Mouse (Mus musculus): Measurements from ENCODE around the gene Ormdl1. TPM values are rescaled to one million over a fixed set of nuclear protein-coding genes. Genes with fewer than 3 reads are reported as not detected.
"Not testable (repeated sequence)": the region's sequence is repeated elsewhere in the genome, so short reads cannot be mapped to it uniquely, and the experiment has no call there.

Ormdl1 gene
- polyA plus RNA-seq, 1 experiment from 2014 or later = 28.1 TPM

- H3K9me3 ChIP-seq (ENCODE audit: low read length) = no peaks in the 10 kb centered on the region
- no peaks in the 10 kb centered on the region for H3K4me1 ChIP-seq (ENCODE audit: insufficient read depth, low read depth, low read length)
- H3K9ac ChIP-seq (replicated peaks; ENCODE audit: low read depth) = peak within 1 kb of the TSS; percentile 70
- 2% methylated on average over 27 of the region's 27 CpGs for WGBS
- DNase-seq (ENCODE audit: low spot score) = peak; percentile 92
- peak within 1 kb of the TSS; percentile 88 for H3K27ac ChIP-seq (ENCODE audit: low read length)
- H3K27me3 ChIP-seq (replicated peaks; ENCODE audit: insufficient read depth, low read length) = no peaks in the 10 kb centered on the region
- H3K4me3 ChIP-seq (ENCODE audit: low read depth, low read length) = peak within 1 kb of the TSS; percentile 64
- peak within 1 kb of the TSS; percentile 72 for H3K4me2 ChIP-seq (replicated peaks; ENCODE audit: low read depth, low read length)
- no peaks in the 10 kb centered on the region for H3K36me3 ChIP-seq (ENCODE audit: insufficient read depth, low read length)
- 0 out of 2 replicates have a peak, but pooled peaks have one; percentile 35 for TF ChIP-seq EP300 (IDR thresholded peaks at IDR 0.05)
- peak; percentile 47 for TF ChIP-seq CTCF (IDR thresholded peaks at IDR 0.05)
- ATAC-seq = peak; percentile 98
Measured at GRCm38 (mm10) chr1:53312989-53313967, 16.4 kb downstream of the Ormdl1 start, which contains the start of gene Osgepl1. Gene Osgepl1 (plus strand): TSS chr1:53313624.

- no peak overlapping the region for H3K9ac ChIP-seq (replicated peaks; ENCODE audit: low read depth)
Measured at GRCm38 (mm10) chr1:53321662-53322344, 24.9 kb downstream of the Ormdl1 start.

GRCm38 (mm10) chr1:53323254-53323653 lies 26.4 kb downstream of the Ormdl1 start:
- Histone ChIP-seq H3K36me3 (ENCODE audit: insufficient read depth, low read length) (no peaks in the 10 kb centered on the region), H3K9ac (replicated peaks; ENCODE audit: low read depth) (no peak overlapping the region), H3K27me3 (replicated peaks; ENCODE audit: insufficient read depth, low read length) (no peaks in the 10 kb centered on the region), H3K4me1 (ENCODE audit: insufficient read depth, low read depth, low read length) (no peaks in the 10 kb centered on the region), H3K4me3 (ENCODE audit: low read depth, low read length) (no peak overlapping the region), H3K4me2 (replicated peaks; ENCODE audit: low read depth, low read length) (no peak overlapping the region), H3K9me3 (ENCODE audit: low read length) (no peaks in the 10 kb centered on the region), H3K27ac (ENCODE audit: low read length) (no peak overlapping the region)
- no peak for TF ChIP-seq EP300 (IDR thresholded peaks at IDR 0.05)
- no peak for TF ChIP-seq CTCF (IDR thresholded peaks at IDR 0.05)
- ATAC-seq (no peak; the same call in 1 of the 2 replicates), DNase-seq (ENCODE audit: low spot score) (no peak)
- WGBS = 81% methylated on average over 5 of the region's 5 CpGs

More at GRCm38 (mm10) chr1:53321662-53322344, 24.9 kb downstream of the Ormdl1 start:
- TF ChIP-seq EP300 (IDR thresholded peaks at IDR 0.05) (no peak), CTCF (IDR thresholded peaks at IDR 0.05) (no peak)
- no peak for DNase-seq (ENCODE audit: low spot score)
- Histone ChIP-seq H3K4me1 (ENCODE audit: insufficient read depth, low read depth, low read length) (no peaks in the 10 kb centered on the region), H3K36me3 (ENCODE audit: insufficient read depth, low read length) (no peaks in the 10 kb centered on the region), H3K9me3 (ENCODE audit: low read length) (no peaks in the 10 kb centered on the region), H3K4me3 (ENCODE audit: low read depth, low read length) (no peak overlapping the region), H3K27me3 (replicated peaks; ENCODE audit: insufficient read depth, low read length) (no peaks in the 10 kb centered on the region), H3K4me2 (replicated peaks; ENCODE audit: low read depth, low read length) (no peak overlapping the region), H3K27ac (ENCODE audit: low read length) (no peak overlapping the region)
- WGBS = 96% methylated on average over 4 of the region's 4 CpGs
- ATAC-seq = no peak

- no peak overlapping the region for H3K4me3 ChIP-seq (ENCODE audit: low read depth, low read length)
- 98% methylated on average over 1 of the region's 1 CpGs for WGBS
- no peak for DNase-seq (ENCODE audit: low spot score)
Measured at GRCm38 (mm10) chr1:53324277-53324676, 27.4 kb downstream of the Ormdl1 start.

GRCm38 (mm10) chr1:53324827-53325494 lies 28.1 kb downstream of the Ormdl1 start:
- Histone ChIP-seq H3K9me3 (ENCODE audit: low read length) (no peaks in the 10 kb centered on the region), H3K4me3 (ENCODE audit: low read depth, low read length) (no peak overlapping the region), H3K27ac (ENCODE audit: low read length) (no peak overlapping the region), H3K4me2 (replicated peaks; ENCODE audit: low read depth, low read length) (no peak overlapping the region), H3K9ac (replicated peaks; ENCODE audit: low read depth) (no peak overlapping the region), H3K36me3 (ENCODE audit: insufficient read depth, low read length) (no peaks in the 10 kb centered on the region), H3K4me1 (ENCODE audit: insufficient read depth, low read depth, low read length) (no peaks in the 10 kb centered on the region), H3K27me3 (replicated peaks; ENCODE audit: insufficient read depth, low read length) (no peaks in the 10 kb centered on the region)
- WGBS = 83% methylated on average over 5 of the region's 5 CpGs
- ATAC-seq (no peak), DNase-seq (ENCODE audit: low spot score) (no peak)
- no peak for TF ChIP-seq EP300 (IDR thresholded peaks at IDR 0.05)
- no peak for TF ChIP-seq CTCF (IDR thresholded peaks at IDR 0.05)

More at GRCm38 (mm10) chr1:53324277-53324676, 27.4 kb downstream of the Ormdl1 start:
- Histone ChIP-seq H3K27me3 (replicated peaks; ENCODE audit: insufficient read depth, low read length) (no peaks in the 10 kb centered on the region), H3K4me1 (ENCODE audit: insufficient read depth, low read depth, low read length) (no peaks in the 10 kb centered on the region), H3K27ac (ENCODE audit: low read length) (no peak overlapping the region), H3K4me2 (replicated peaks; ENCODE audit: low read depth, low read length) (no peak overlapping the region), H3K9ac (replicated peaks; ENCODE audit: low read depth) (no peak overlapping the region), H3K36me3 (ENCODE audit: insufficient read depth, low read length) (no peaks in the 10 kb centered on the region), H3K9me3 (ENCODE audit: low read length) (no peaks in the 10 kb centered on the region)
- no peak for ATAC-seq
- no peak for TF ChIP-seq EP300 (IDR thresholded peaks at IDR 0.05)
- no peak for TF ChIP-seq CTCF (IDR thresholded peaks at IDR 0.05)

- not testable (repeated sequence) for H3K4me1 ChIP-seq (ENCODE audit: insufficient read depth, low read depth, low read length); H3K4me3 ChIP-seq (ENCODE audit: low read depth, low read length); H3K27me3 ChIP-seq (replicated peaks; ENCODE audit: insufficient read depth, low read length); H3K36me3 ChIP-seq (ENCODE audit: insufficient read depth, low read length); DNase-seq (ENCODE audit: low spot score); H3K4me2 ChIP-seq (replicated peaks; ENCODE audit: low read depth, low read length); H3K27ac ChIP-seq (ENCODE audit: low read length); H3K9ac ChIP-seq (replicated peaks; ENCODE audit: low read depth); H3K9me3 ChIP-seq (ENCODE audit: low read length); ATAC-seq
- WGBS = 46% methylated on average over 5 of the region's 5 CpGs
Measured at GRCm38 (mm10) chr1:53333527-53333926, 36.6 kb downstream of the Ormdl1 start.
